Mouse (Mus musculus) heart, embryonic 16.5 days (tissue): ENCODE measurements around the gene Zfp334. TPM values are rescaled to one million over a fixed set of nuclear protein-coding genes. Genes with fewer than 3 reads are reported as not detected.
A peak's percentile ranks its signal among the peaks of the same experiment; 100 is the strongest.

Experiments used
- ATAC-seq: fragments of 200-750 bp; cut with Nextera tagmentation; replicated peaks from 2 replicates; pipeline ENCODE4 v1.8.0; 2017; ENCODE audit warnings: moderate number of reproducible peaks; ENCODE audit not compliant: insufficient read depth, low FRiP score; ENCODE audit errors: extremely low read depth
- H3K27ac ChIP-seq: fragments of 300-500 bp; sonication (generic); 2 replicates; pipeline ENCODE4 v1.5.1; 2014; ENCODE audit warnings: mild to moderate bottlenecking, low read length, control low read depth, moderate library complexity
- H3K27me3 ChIP-seq: fragments of 300-500 bp; sonication (generic); 2 replicates; pipeline ENCODE4 v1.6.1; 2014; ENCODE audit warnings: low read length, mixed read lengths; ENCODE audit not compliant: control insufficient read depth, insufficient read depth
- H3K36me3 ChIP-seq: fragments of 300-500 bp; sonication (generic); 2 replicates; pipeline ENCODE4 v1.6.1; 2014; ENCODE audit not compliant: control insufficient read depth, insufficient read depth
- H3K4me1 ChIP-seq: fragments of 300-500 bp; sonication (generic); 2 replicates; pipeline ENCODE4 v1.6.1; 2014; ENCODE audit warnings: low read length, mixed read lengths; ENCODE audit not compliant: control insufficient read depth, insufficient read depth
- H3K4me2 ChIP-seq: fragments of 300-500 bp; sonication (generic); 2 replicates; pipeline ENCODE4 v1.6.1; 2014; ENCODE audit warnings: low read depth, mild to moderate bottlenecking, control low read depth, low read length
- H3K4me3 ChIP-seq: fragments of 300-500 bp; sonication (generic); 2 replicates; pipeline ENCODE4 v1.5.1; 2014; ENCODE audit warnings: mild to moderate bottlenecking, control low read depth, low read length
- H3K9ac ChIP-seq: fragments of 300-500 bp; sonication (generic); 2 replicates; pipeline ENCODE4 v1.6.1; 2014; ENCODE audit warnings: low read length, control low read depth
- H3K9me3 ChIP-seq: fragments of 300-500 bp; sonication (generic); replicated peaks from 2 replicates; pipeline ENCODE4 v1.6.1; 2016; ENCODE audit warnings: low read length; ENCODE audit not compliant: control insufficient read depth
- WGBS: fragments of 180-500 bp; shearing (Covaris S2); extraction: QIAGEN DNeasy Blood & Tissue Kit; methylation state at CpG from one replicate; pipeline ENCODE4 v1.1.7; 2014; 5-methylcytosine and 5-hydroxymethylcytosine counted together
- polyA plus RNA-seq: library from polyadenylated mRNA; unstranded; fragments of >200 nt; fragmentation: Nextera tagmentation; extraction: Ambion mirVana; gene quantifications from 2 replicates; pipeline ENCODE4 v1.2.1, GENCODE M21; 2015

Gene Zfp334
- polyA plus RNA-seq, 1 experiment from 2014 or later, result 3.6 TPM

GRCm38 (mm10) chr2:165389299-165389952, 1.4 kb upstream of the Zfp334 start:
- peaks cover 15% of the 10 kb centered on the region for H3K4me1 ChIP-seq
- H3K9ac ChIP-seq, result no peak overlapping the region
- H3K27me3 ChIP-seq, result no peaks in the 10 kb centered on the region
- H3K27ac ChIP-seq, result no peak overlapping the region
- no peak for ATAC-seq
- no peak overlapping the region for H3K4me3 ChIP-seq
- no peak overlapping the region for H3K4me2 ChIP-seq
- H3K9me3 ChIP-seq, result no peaks in the 10 kb centered on the region
- H3K36me3 ChIP-seq, result peaks cover 13% of the 10 kb centered on the region
- WGBS, result 67% methylated on average over 6 of the region's 6 CpGs

GRCm38 (mm10) chr2:165387370-165387769, 689 bp downstream of the Zfp334 start:
- peak overlapping the region; percentile 62 for H3K4me3 ChIP-seq
- peaks cover 30% of the 10 kb centered on the region for H3K36me3 ChIP-seq
- WGBS, result 21% methylated on average over 4 of the region's 4 CpGs
- H3K4me2 ChIP-seq, result peak overlapping the region; percentile 72
- no peak for ATAC-seq
- H3K9ac ChIP-seq, result peak overlapping the region; percentile 87
- no peaks in the 10 kb centered on the region for H3K9me3 ChIP-seq
- peak overlapping the region; percentile 63 for H3K27ac ChIP-seq
- peaks cover 15% of the 10 kb centered on the region for H3K4me1 ChIP-seq
- H3K27me3 ChIP-seq, result no peaks in the 10 kb centered on the region

GRCm38 (mm10) chr2:165380050-165380449, 8.0 kb downstream of the Zfp334 start:
- H3K4me3 ChIP-seq, result no peak overlapping the region
- peaks cover 74% of the 10 kb centered on the region for H3K36me3 ChIP-seq
- H3K27me3 ChIP-seq, result no peaks in the 10 kb centered on the region
- peaks cover 29% of the 10 kb centered on the region for H3K9me3 ChIP-seq
- H3K4me2 ChIP-seq, result no peak overlapping the region
- WGBS, result 96% methylated on average over 25 of the region's 25 CpGs
- no peak overlapping the region for H3K27ac ChIP-seq
- no peak overlapping the region for H3K9ac ChIP-seq
- no peaks in the 10 kb centered on the region for H3K4me1 ChIP-seq
- ATAC-seq, result no peak

- no peak for ATAC-seq
- Histone ChIP-seq H3K9me3 (peaks cover 21% of the 10 kb centered on the region), H3K4me3 (no peak overlapping the region), H3K27ac (no peak overlapping the region), H3K36me3 (peaks cover 39% of the 10 kb centered on the region), H3K4me2 (no peak overlapping the region), H3K9ac (no peak overlapping the region), H3K27me3 (no peaks in the 10 kb centered on the region), H3K4me1 (no peaks in the 10 kb centered on the region)
- 34% methylated on average over 4 of the region's 4 CpGs for WGBS
Observed at GRCm38 (mm10) chr2:165376001-165376400, 12.1 kb downstream of the Zfp334 start.

GRCm38 (mm10) chr2:165375478-165375877, 12.6 kb downstream of the Zfp334 start:
- no peak overlapping the region for H3K4me2 ChIP-seq
- H3K9me3 ChIP-seq, result peaks cover 16% of the 10 kb centered on the region
- H3K27me3 ChIP-seq, result no peaks in the 10 kb centered on the region
- 78% methylated on average over 5 of the region's 5 CpGs for WGBS
- H3K9ac ChIP-seq, result no peak overlapping the region
- H3K4me3 ChIP-seq, result no peak overlapping the region
- peaks cover 34% of the 10 kb centered on the region for H3K36me3 ChIP-seq
- H3K27ac ChIP-seq, result no peak overlapping the region
- no peaks in the 10 kb centered on the region for H3K4me1 ChIP-seq
- ATAC-seq, result no peak

GRCm38 (mm10) chr2:165371066-165371465, 17.0 kb downstream of the Zfp334 start:
- H3K36me3 ChIP-seq, result no peaks in the 10 kb centered on the region
- H3K27me3 ChIP-seq, result peaks cover 22% of the 10 kb centered on the region
- no peak overlapping the region for H3K4me3 ChIP-seq
- peaks cover 9% of the 10 kb centered on the region; the same call in 1 of the 2 replicates for H3K4me1 ChIP-seq
- no peak for ATAC-seq
- H3K4me2 ChIP-seq, result no peak overlapping the region
- 20% methylated on average over 3 of the region's 3 CpGs for WGBS
- H3K9ac ChIP-seq, result no peak overlapping the region
- H3K9me3 ChIP-seq, result 0 out of 2 replicates have a peak, but pooled peaks cover 3% of the 10 kb centered on the region
- H3K27ac ChIP-seq, result no peak overlapping the region

GRCm38 (mm10) chr2:165370348-165370747, 17.7 kb downstream of the Zfp334 start:
- Histone ChIP-seq H3K27me3 (peaks cover 26% of the 10 kb centered on the region), H3K36me3 (no peaks in the 10 kb centered on the region), H3K4me3 (no peak overlapping the region), H3K9ac (no peak overlapping the region), H3K4me2 (no peak overlapping the region), H3K9me3 (0 out of 2 replicates have a peak, but pooled peaks cover 3% of the 10 kb centered on the region), H3K4me1 (peaks cover 9% of the 10 kb centered on the region; the same call in 1 of the 2 replicates), H3K27ac (no peak overlapping the region)
- WGBS, result 69% methylated on average over 3 of the region's 3 CpGs
- no peak for ATAC-seq

GRCm38 (mm10) chr2:165368496-165368895, 19.6 kb downstream of the Zfp334 start, which contains the start of gene Zfp663:
Zfp663 (minus strand) TSS chr2:165368729.
- Histone ChIP-seq H3K4me3 (peak within 1 kb of the TSS; percentile 5), H3K36me3 (no peaks in the 10 kb centered on the region), H3K4me1 (peaks cover 9% of the 10 kb centered on the region; the same call in 1 of the 2 replicates), H3K4me2 (peak within 1 kb of the TSS; percentile 25), H3K27me3 (peaks cover 29% of the 10 kb centered on the region), H3K27ac (no peak within 1 kb of the TSS), H3K9ac (no peak within 1 kb of the TSS), H3K9me3 (no peaks in the 10 kb centered on the region)
- WGBS, result 2% methylated on average over 27 of the region's 27 CpGs
- no peak for ATAC-seq

GRCm38 (mm10) chr2:165367868-165368439, 20.1 kb downstream of the Zfp334 start:
- no peak for ATAC-seq
- H3K36me3 ChIP-seq, result no peaks in the 10 kb centered on the region
- 3% methylated on average over 13 of the region's 13 CpGs for WGBS
- H3K27ac ChIP-seq, result no peak overlapping the region
- peaks cover 9% of the 10 kb centered on the region; the same call in 1 of the 2 replicates for H3K4me1 ChIP-seq
- no peak overlapping the region for H3K9ac ChIP-seq
- peak overlapping the region; percentile 25 for H3K4me2 ChIP-seq
- H3K27me3 ChIP-seq, result peaks cover 33% of the 10 kb centered on the region
- H3K9me3 ChIP-seq, result no peaks in the 10 kb centered on the region
- H3K4me3 ChIP-seq, result peak overlapping the region; percentile 5
